Comparison of ENCODE assay signal across 24 mouse cellular contexts in the genomic region with DNA sequence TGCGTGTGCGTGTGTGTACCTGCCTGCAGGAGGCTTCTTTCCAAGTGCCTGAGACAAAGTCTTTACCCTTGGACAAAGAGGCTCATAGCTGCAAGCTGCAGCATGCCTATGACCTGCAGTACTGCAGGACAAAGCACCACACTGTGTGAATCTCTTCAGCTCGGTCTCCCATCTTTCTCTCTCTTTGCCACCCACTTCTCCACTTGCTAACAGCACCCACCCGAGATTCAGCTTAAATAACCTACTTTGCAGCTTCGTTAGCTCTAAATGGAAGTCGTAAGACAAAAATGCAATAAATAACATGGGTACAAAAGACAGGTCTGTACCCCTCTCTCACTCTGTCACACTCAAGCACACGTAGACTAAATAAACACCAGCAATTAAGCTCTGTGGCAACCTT.
"Had no signal": no experiment of that assay in that cellular context is flagged by ENCODE, and none has a peak within 500 bp of the region (broad histone marks: within the 10 kb centered on the region; RNA-seq: fewer than 3 reads in every experiment).

No protein-coding gene starts in this region.

- H3K4me1 ChIP-seq: heart, embryonic 12.5 days; hindbrain, embryonic 10.5 days; hindbrain, embryonic 12.5 days; liver, embryonic 13.5 days; liver, embryonic 15.5 days had no signal

- ATAC-seq: forebrain, postnatal 0 days; hindbrain, embryonic 16.5 days; inflammation-experienced regulatory T-cells, adult 6 months; intestine, embryonic 16.5 days had no signal

- H3K4me3 ChIP-seq: heart, embryonic 10.5 days; heart, embryonic 12.5 days; hindbrain, embryonic 10.5 days; hindbrain, embryonic 12.5 days; layer of hippocampus, adult 2 months; limb, embryonic 10.5 days; limb, embryonic 12.5 days; liver, embryonic 13.5 days; liver, embryonic 15.5 days had no signal

- H3K4me2 ChIP-seq: heart, embryonic 12.5 days; hindbrain, embryonic 12.5 days; hindbrain, embryonic 14.5 days; limb, embryonic 12.5 days; liver, embryonic 11.5 days; liver, embryonic 13.5 days; liver, embryonic 15.5 days had no signal

- H3K27me3 ChIP-seq: heart, embryonic 12.5 days; hindbrain, embryonic 12.5 days; limb, embryonic 12.5 days; liver, embryonic 13.5 days; liver, embryonic 15.5 days had no signal

- DNase-seq: forebrain, postnatal 0 days; gastrocnemius, postnatal 25 days; heart, postnatal 10 days; heart, postnatal 4 days; kidney, adult 18-20 months; kidney, adult 8-10 months; kidney, postnatal 10 days; kidney, postnatal 25 days; kidney, postnatal 4 days; liver; liver, embryonic 13.5 days had no signal

- H3K27ac ChIP-seq: heart, embryonic 10.5 days; hindbrain, embryonic 10.5 days; hindbrain, embryonic 12.5 days; hindbrain, embryonic 14.5 days; layer of hippocampus, adult 2 months; limb, embryonic 10.5 days; limb, embryonic 12.5 days; liver, embryonic 13.5 days; liver, embryonic 15.5 days had no signal

- H3K9ac ChIP-seq: forebrain, postnatal 0 days; heart, embryonic 12.5 days; hindbrain, embryonic 12.5 days; hindbrain, embryonic 14.5 days; limb, embryonic 12.5 days; liver, embryonic 13.5 days; liver, embryonic 15.5 days had no signal

- H3K9me3 ChIP-seq: heart, embryonic 10.5 days; heart, embryonic 12.5 days; hindbrain, embryonic 10.5 days; hindbrain, embryonic 12.5 days; limb, embryonic 10.5 days; limb, embryonic 12.5 days; liver, embryonic 13.5 days; liver, embryonic 15.5 days had no signal

- H3K36me3 ChIP-seq: heart, embryonic 10.5 days; heart, embryonic 12.5 days; hindbrain, embryonic 10.5 days; hindbrain, embryonic 12.5 days; limb, embryonic 10.5 days; limb, embryonic 12.5 days; liver, embryonic 13.5 days; liver, embryonic 15.5 days had no signal
